Mouse (Mus musculus): ENCODE results near the gene 4930412O13Rik. TPM values are rescaled to one million over a fixed set of nuclear protein-coding genes. Genes with fewer than 3 reads are reported as not detected.

The 4930412O13Rik gene
- polyA plus RNA-seq, 1 experiment: 57.2 TPM

GRCm38 (mm10) chr2:9871141-9871716, 9.8 kb upstream of the 4930412O13Rik start:
- TF ChIP-seq POLR2A (IDR thresholded peaks at IDR 0.05; ENCODE audit: control insufficient read depth, low read depth, low read length) (no peak), CTCF (IDR thresholded peaks at IDR 0.05; ENCODE audit: control insufficient read depth, insufficient read depth, insufficient replicate concordance, low read depth, low read length) (no peak)
- H3K27me3 ChIP-seq (ENCODE audit: control insufficient read depth, insufficient read depth, low read length): peaks cover 3% of the 10 kb centered on the region
- no peaks in the 10 kb centered on the region for H3K36me3 ChIP-seq (ENCODE audit: control insufficient read depth, insufficient read depth, low read length)
- no peak overlapping the region for H3K27ac ChIP-seq (ENCODE audit: control insufficient read depth, insufficient read depth, low read depth, low read length)
- H3K4me1 ChIP-seq (ENCODE audit: control insufficient read depth, insufficient read depth, low read length): peaks cover 12% of the 10 kb centered on the region
- no peak overlapping the region for H3K4me3 ChIP-seq (ENCODE audit: control insufficient read depth, low read depth, low read length)

DNA sequence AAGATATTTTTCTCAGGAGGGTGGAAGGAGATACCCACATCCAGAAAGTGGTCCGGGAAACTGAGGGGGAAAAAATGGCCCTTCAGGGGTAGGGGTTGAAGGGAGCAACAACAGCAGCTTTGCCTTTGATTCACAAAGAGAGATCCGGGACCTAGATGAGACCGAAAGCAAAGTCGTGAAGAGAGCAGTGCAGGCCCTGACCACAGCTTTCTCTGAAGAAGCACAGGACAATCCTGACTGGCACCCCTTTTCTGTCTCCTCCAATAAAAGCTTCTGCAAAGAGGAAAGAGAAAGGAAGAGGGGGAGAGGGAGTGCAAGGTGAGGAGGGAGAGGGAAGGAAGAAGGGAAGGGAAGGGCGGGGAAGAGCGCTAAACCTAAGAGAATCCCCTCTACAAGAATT, 9.3 kb upstream of the 4930412O13Rik start:
- Histone ChIP-seq H3K4me3 (ENCODE audit: control insufficient read depth, low read depth, low read length) (no peak overlapping the region), H3K36me3 (ENCODE audit: control insufficient read depth, insufficient read depth, low read length) (no peaks in the 10 kb centered on the region), H3K27me3 (ENCODE audit: control insufficient read depth, insufficient read depth, low read length) (peaks cover 3% of the 10 kb centered on the region), H3K27ac (ENCODE audit: control insufficient read depth, insufficient read depth, low read depth, low read length) (no peak overlapping the region), H3K4me1 (ENCODE audit: control insufficient read depth, insufficient read depth, low read length) (peaks cover 12% of the 10 kb centered on the region)
- TF ChIP-seq POLR2A (IDR thresholded peaks at IDR 0.05; ENCODE audit: control insufficient read depth, low read depth, low read length) (no peak), CTCF (IDR thresholded peaks at IDR 0.05; ENCODE audit: control insufficient read depth, insufficient read depth, insufficient replicate concordance, low read depth, low read length) (no peak)

DNA sequence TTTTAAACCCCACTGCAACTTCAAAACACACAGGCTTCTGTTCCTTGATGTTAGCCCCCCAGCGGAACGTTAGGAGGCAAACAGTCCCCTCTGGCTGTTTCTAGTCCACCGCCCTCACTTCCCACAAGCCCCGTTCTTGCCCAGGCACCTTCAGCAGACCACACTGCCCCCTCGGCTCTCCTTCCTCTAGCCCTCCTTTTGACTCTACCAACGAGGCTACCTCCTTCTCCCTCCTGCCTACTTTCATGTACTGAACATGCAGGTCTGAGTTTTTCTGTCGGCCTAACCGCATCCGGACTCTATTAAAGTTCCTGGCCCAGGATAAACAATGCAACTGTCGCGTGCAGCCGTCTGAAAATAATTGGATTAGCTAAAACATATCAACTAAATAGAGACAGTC, 8.4 kb upstream of the 4930412O13Rik start:
- Histone ChIP-seq H3K27ac (ENCODE audit: control insufficient read depth, insufficient read depth, low read depth, low read length) (no peak overlapping the region), H3K4me1 (ENCODE audit: control insufficient read depth, insufficient read depth, low read length) (peaks cover 18% of the 10 kb centered on the region), H3K27me3 (ENCODE audit: control insufficient read depth, insufficient read depth, low read length) (peaks cover 3% of the 10 kb centered on the region), H3K36me3 (ENCODE audit: control insufficient read depth, insufficient read depth, low read length) (no peaks in the 10 kb centered on the region), H3K4me3 (ENCODE audit: control insufficient read depth, low read depth, low read length) (peak overlapping the region; percentile 26; the same call in 1 of the 2 replicates)
- TF ChIP-seq CTCF (IDR thresholded peaks at IDR 0.05; ENCODE audit: control insufficient read depth, insufficient read depth, insufficient replicate concordance, low read depth, low read length) (no peak), POLR2A (IDR thresholded peaks at IDR 0.05; ENCODE audit: control insufficient read depth, low read depth, low read length) (no peak)

- no peaks in the 10 kb centered on the region for H3K36me3 ChIP-seq (ENCODE audit: control insufficient read depth, insufficient read depth, low read length)
Measured at GRCm38 (mm10) chr2:9873757-9874156, 7.3 kb upstream of the 4930412O13Rik start.

DNA sequence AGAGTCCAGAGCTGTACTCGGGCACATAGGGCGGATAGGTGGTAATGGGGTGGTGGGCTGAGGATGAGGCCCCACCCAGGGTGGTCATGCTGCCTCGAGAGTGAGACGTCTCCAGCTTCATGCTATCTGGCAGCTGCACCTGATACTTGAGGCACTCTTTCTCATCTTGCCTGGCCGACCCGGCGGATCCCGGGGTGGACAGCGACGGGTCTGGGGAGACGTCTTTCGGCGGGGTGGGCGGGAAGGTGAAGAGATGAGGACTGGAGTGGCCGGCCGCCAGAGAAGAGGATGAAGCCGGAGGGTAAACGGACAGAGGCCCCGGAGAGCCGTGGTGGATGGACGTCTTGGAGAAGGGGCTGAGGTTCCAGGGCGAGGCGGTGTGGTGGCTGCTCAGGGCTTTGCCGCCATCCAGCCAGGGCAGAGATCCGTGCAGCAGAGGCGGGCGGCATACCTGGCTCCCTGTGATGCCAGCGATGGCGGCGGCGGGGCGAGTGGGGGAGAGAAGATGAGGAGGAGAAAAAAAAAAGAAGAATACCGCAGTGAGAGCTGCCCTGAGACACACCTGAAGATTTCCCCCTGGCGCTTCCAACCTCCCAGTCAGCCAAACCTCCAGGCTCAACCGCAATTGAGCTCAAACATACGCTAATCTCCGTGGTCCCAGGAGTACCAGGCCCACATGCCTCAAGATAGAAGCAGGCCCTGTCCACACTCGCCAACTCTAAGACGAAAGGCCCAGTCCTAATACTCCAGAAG, 6.4 kb upstream of the 4930412O13Rik start:
- Histone ChIP-seq H3K27ac (ENCODE audit: control insufficient read depth, insufficient read depth, low read depth, low read length) (no peak overlapping the region), H3K4me3 (ENCODE audit: control insufficient read depth, low read depth, low read length) (peak overlapping the region; percentile 13; the same call in 1 of the 2 replicates), H3K4me1 (ENCODE audit: control insufficient read depth, insufficient read depth, low read length) (peaks cover 20% of the 10 kb centered on the region), H3K27me3 (ENCODE audit: control insufficient read depth, insufficient read depth, low read length) (peaks cover 6% of the 10 kb centered on the region), H3K36me3 (ENCODE audit: control insufficient read depth, insufficient read depth, low read length) (no peaks in the 10 kb centered on the region)
- TF ChIP-seq CTCF (IDR thresholded peaks at IDR 0.05; ENCODE audit: control insufficient read depth, insufficient read depth, insufficient replicate concordance, low read depth, low read length): no peak
- no peak for TF ChIP-seq POLR2A (IDR thresholded peaks at IDR 0.05; ENCODE audit: control insufficient read depth, low read depth, low read length)

More at GRCm38 (mm10) chr2:9873757-9874156, 7.3 kb upstream of the 4930412O13Rik start:
- TF ChIP-seq POLR2A (IDR thresholded peaks at IDR 0.05; ENCODE audit: control insufficient read depth, low read depth, low read length) (no peak), CTCF (IDR thresholded peaks at IDR 0.05; ENCODE audit: control insufficient read depth, insufficient read depth, insufficient replicate concordance, low read depth, low read length) (no peak)
- Histone ChIP-seq H3K27ac (ENCODE audit: control insufficient read depth, insufficient read depth, low read depth, low read length) (no peak overlapping the region), H3K27me3 (ENCODE audit: control insufficient read depth, insufficient read depth, low read length) (peaks cover 6% of the 10 kb centered on the region), H3K4me1 (ENCODE audit: control insufficient read depth, insufficient read depth, low read length) (peaks cover 19% of the 10 kb centered on the region), H3K4me3 (ENCODE audit: control insufficient read depth, low read depth, low read length) (no peak overlapping the region)

- Histone ChIP-seq H3K27me3 (ENCODE audit: control insufficient read depth, insufficient read depth, low read length) (peaks cover 6% of the 10 kb centered on the region), H3K4me1 (ENCODE audit: control insufficient read depth, insufficient read depth, low read length) (peaks cover 20% of the 10 kb centered on the region), H3K36me3 (ENCODE audit: control insufficient read depth, insufficient read depth, low read length) (no peaks in the 10 kb centered on the region), H3K4me3 (ENCODE audit: control insufficient read depth, low read depth, low read length) (no peak overlapping the region), H3K27ac (ENCODE audit: control insufficient read depth, insufficient read depth, low read depth, low read length) (no peak overlapping the region)
- TF ChIP-seq CTCF (IDR thresholded peaks at IDR 0.05; ENCODE audit: control insufficient read depth, insufficient read depth, insufficient replicate concordance, low read depth, low read length) (no peak), POLR2A (IDR thresholded peaks at IDR 0.05; ENCODE audit: control insufficient read depth, low read depth, low read length) (no peak)
Measured at GRCm38 (mm10) chr2:9875220-9875619, 5.8 kb upstream of the 4930412O13Rik start.

- Histone ChIP-seq H3K4me1 (ENCODE audit: control insufficient read depth, insufficient read depth, low read length) (peaks cover 20% of the 10 kb centered on the region), H3K36me3 (ENCODE audit: control insufficient read depth, insufficient read depth, low read length) (no peaks in the 10 kb centered on the region), H3K4me3 (ENCODE audit: control insufficient read depth, low read depth, low read length) (no peak overlapping the region), H3K27me3 (ENCODE audit: control insufficient read depth, insufficient read depth, low read length) (peaks cover 8% of the 10 kb centered on the region), H3K27ac (ENCODE audit: control insufficient read depth, insufficient read depth, low read depth, low read length) (no peak overlapping the region)
- TF ChIP-seq POLR2A (IDR thresholded peaks at IDR 0.05; ENCODE audit: control insufficient read depth, low read depth, low read length) (no peak), CTCF (IDR thresholded peaks at IDR 0.05; ENCODE audit: control insufficient read depth, insufficient read depth, insufficient replicate concordance, low read depth, low read length) (no peak)
Measured at GRCm38 (mm10) chr2:9875676-9876357, 5.2 kb upstream of the 4930412O13Rik start.
